Mouse (Mus musculus): ENCODE measurements around the gene Hist1h2be.
"Not testable (repeated sequence)": the region's sequence is repeated elsewhere in the genome, so short reads cannot be mapped to it uniquely, and the experiment has no call there.

Hist1h2be gene

DNA sequence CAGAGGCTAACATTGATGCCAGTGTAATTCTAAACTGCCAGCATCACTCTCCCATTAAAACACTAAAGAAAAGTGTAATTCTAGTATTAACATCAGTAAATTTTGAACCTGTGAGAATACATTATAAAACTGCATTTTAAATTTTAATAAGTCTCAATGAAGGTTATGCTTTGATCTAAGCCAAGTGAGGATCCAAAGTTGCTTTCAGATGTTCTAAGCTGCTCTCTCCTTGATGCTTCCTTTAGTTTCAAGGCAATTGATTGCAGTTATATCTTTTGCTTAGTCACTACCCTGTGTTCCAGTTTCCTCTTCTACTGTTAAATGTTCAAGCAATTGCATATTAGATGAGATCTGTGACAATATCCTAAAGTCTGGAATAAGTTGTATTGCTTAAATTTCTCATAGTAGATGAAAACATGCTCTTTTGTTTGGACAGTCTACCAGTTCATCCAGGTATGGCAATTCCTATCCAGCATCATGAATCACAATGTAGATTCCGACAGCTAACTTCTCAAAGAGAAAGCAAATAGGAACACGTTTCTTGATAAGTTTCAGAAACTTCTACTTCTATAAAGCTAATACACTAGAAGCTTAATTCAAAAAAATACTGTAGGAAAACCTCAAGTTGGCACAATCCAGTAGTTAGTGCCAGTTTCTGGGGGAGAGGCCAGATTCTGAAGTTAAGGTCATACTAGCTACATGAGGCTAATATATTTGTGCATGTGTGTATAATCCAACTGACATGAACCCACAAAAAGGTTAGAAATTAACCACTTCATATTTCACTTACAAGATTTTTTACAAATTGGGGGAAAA, 48.5 kb downstream of the Hist1h2be start:
- no peak for DNase-seq

GRCm38 (mm10) chr13:23571504-23572217, 49.3 kb downstream of the Hist1h2be start:
- not testable (repeated sequence) for DNase-seq

- peak; percentile 43 for DNase-seq
Observed at GRCm38 (mm10) chr13:23571022-23571503, 49.9 kb downstream of the Hist1h2be start, which contains the start of the genes Hist1h2ae and Hist1h2bg. TSS of gene Hist1h2ae (minus strand) at chr13:23571220. TSS of gene Hist1h2bg (plus strand) at chr13:23571396.

DNA sequence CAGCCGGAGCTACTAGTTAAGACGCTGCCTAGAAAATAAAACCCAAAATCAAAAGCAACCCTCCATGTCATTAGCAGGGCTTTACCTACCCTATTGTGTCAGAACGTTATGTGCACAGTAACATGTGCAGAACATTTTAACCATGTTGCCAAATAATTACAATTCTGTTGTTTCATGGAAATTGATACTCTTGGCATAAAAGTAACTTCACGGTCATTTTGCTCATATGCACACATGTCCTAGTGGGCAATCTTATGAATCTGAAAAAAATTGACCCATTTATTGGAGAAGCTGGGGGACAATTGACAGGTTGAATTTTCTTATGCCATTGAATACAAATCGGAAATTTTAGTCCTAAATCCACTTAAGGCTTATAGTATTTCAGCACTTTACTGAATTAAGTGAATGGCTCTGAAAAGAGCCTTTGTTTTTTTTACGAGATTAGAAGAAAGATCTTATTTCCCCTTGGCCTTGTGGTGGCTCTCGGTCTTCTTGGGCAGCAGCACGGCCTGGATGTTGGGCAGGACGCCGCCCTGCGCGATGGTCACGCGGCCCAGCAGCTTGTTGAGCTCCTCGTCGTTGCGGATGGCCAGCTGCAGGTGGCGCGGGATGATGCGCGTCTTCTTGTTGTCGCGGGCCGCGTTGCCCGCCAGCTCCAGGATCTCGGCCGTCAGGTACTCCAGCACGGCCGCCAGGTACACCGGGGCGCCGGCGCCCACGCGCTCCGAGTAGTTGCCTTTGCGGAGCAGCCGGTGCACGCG, 50.5 kb downstream of the Hist1h2be start:
- DNase-seq, result not testable (repeated sequence)

GRCm38 (mm10) chr13:23564482-23564881, 56.4 kb downstream of the Hist1h2be start:
- DNase-seq, result no peak

GRCm38 (mm10) chr13:23562699-23563462, 58.0 kb downstream of the Hist1h2be start:
- no peak for DNase-seq

GRCm38 (mm10) chr13:23561883-23562659, 58.9 kb downstream of the Hist1h2be start, which contains the start of gene Hist1h3e:
TSS of gene Hist1h3e (minus strand) at chr13:23562369.
- peak; percentile 90 for DNase-seq

DNA sequence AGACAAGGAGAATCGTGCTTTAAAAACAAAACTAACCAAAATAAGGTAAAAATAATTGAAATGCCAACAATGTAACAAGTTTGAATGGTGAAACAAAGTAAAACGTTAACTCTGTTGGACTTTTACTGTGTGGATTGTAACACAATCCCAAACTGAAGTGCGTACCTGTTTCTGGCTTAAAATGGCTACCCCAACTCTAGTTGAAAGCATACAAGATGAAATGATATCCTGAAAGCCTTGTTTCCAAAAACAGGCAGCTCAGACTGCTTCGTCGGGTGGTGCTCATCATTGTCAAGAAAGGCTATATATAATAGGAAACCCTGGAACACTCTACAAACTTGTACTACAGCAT, 59.4 kb downstream of the Hist1h2be start:
- not testable (repeated sequence) for DNase-seq

- DNase-seq, result not testable (repeated sequence)
Observed at GRCm38 (mm10) chr13:23560699-23561098, 60.2 kb downstream of the Hist1h2be start.

DNA sequence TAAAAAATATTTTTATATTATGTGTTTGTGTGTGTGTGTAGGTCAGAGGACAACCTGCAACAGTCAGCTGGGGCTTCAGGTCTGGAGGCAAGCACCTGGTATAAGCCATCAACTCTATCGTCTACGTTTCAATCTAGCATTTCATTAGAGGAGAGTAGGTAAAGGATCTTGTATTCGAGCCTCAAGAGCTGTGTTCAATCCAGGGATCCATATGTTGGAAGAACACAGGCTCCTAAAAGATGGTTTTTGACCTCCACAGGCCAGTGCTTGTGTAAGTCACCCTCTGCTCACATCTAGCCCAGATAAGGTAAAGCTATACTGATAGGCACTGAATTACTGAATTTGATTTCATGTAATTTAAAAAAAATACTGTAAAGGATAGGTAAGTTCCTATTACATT, 64.0 kb downstream of the Hist1h2be start:
- DNase-seq, result no peak

- DNase-seq, result peak; percentile 54
Observed at GRCm38 (mm10) chr13:23555839-23556416, 65.0 kb downstream of the Hist1h2be start.

GRCm38 (mm10) chr13:23554925-23555838, 65.7 kb downstream of the Hist1h2be start:
- peak; percentile 65 for DNase-seq

DNA sequence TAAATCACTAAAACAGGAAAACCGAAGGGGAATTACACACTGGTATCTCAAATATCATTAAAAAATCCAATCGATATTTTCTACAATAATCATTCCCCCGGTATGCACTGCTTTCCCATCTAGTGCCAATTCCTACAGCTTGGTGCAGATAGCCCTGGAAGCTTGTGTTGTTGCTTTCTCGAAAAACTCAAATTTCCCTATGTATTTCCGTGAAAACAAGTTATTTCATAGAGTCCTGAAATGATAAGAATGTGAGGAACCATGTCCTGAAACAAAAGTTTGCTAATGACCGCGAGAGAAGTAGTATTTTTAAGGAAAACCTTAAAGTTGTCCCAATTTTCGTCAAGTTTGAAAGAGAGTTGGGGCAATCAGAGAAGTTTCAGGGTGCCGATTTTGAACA, 66.5 kb downstream of the Hist1h2be start:
- DNase-seq, result no peak

GRCm38 (mm10) chr13:23552962-23553361, 68.0 kb downstream of the Hist1h2be start, which contains the start of gene Hist1h1d:
TSS of gene Hist1h1d (plus strand) at chr13:23553262.
- DNase-seq, result no peak

DNA sequence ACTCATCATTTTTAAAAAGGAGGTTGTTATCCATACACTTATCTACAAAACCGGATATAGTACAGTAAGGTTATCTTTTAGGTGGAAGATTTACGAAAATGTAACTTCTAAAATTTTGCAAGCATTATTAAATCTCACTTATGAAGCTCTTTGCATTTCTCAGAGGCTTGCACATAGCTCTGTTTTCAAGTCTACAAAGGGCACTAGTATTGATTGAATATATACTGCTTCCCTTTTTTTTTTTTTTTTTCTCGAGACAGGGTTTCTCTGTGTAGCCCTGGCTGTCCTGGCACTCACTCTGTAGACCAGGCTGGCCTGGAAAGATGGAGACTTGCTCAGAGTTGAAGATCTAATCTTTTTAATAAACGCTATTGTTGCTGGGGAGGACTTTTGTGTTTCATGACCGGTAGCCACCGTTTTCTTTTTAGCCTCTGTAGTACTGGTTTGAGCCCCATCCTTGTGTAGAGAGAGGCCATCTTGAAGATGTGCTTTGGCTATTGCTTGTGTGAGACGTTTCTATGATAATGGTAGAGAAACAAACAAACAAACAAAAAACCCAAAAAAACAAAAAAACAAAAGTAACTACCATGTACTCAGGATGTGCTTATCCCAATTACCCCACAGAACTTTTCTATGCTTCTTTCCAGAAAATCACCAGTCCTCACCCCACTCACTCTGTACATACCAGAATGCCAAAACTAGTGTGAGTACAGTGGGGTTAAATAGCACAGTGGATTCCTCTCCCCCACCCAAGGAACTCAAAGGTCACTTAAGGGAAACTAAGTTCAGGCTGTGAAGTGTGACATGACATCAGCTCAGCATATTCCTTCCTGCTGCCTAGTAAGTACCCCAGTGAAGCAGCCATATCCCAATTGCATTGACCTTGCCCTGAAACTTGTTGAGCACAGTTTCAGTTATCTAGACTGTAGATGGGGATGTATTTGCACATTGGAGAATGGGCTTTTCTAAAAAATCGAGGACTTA, 68.7 kb downstream of the Hist1h2be start:
- DNase-seq, result no peak

DNA sequence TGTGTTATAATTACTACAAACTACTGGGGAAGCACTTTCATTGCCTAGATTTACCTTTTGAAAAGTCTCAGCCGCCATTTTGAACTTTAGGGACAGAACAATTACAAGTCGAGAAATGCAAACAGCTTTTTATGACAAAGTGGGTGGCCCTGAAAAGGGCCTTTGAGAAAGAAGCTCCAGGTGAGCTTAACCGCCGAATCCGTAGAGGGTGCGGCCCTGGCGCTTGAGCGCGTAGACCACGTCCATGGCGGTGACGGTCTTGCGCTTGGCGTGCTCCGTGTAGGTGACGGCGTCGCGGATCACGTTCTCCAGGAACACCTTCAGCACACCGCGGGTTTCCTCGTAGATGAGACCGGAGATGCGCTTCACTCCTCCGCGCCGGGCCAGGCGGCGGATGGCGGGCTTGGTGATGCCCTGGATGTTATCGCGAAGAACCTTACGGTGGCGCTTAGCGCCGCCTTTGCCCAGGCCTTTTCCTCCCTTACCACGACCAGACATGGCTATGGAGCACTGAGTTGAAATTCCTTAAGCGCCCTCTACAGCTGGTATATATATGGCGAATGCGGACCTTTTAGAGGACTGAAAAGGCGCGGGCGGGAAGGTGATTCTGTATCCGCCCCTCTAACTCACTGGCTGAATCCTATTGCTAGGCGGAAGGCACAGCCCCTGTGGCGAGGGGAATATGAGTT, 69.6 kb downstream of the Hist1h2be start, which contains the start of gene Hist1h4f:
TSS of gene Hist1h4f (minus strand) at position 503 of the 689 bp plus-strand sequence.
- DNase-seq, result peak; percentile 86

GRCm38 (mm10) chr13:23550761-23551145, 70.2 kb downstream of the Hist1h2be start:
- no peak for DNase-seq

DNA sequence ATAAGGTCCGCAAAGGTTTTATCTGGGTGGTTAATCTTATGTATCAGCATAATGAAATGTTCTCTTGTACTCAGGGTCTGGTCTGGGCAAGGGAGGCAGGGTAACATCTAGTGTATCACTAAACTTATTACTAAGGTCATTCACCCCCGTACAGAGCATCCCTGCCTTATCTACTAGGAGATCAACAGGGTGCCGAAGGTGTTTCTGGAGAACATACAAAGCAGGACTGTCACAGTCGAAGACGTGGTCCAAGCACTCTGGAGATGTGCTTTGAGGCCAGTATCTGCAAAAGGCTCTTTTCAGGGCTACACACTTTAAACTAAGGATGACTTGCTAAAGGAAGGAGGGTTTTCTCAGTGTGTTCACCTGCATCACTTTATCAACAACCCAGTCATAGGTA, 74.2 kb downstream of the Hist1h2be start:
- no peak for DNase-seq
